Mouse (Mus musculus): ENCODE measurements at regions not wholly inside any gene's neighbourhood (a gene's known extent, or its start where the extent isn't known, plus 50 kb on each side); places are given as distances from the start of the nearest gene placed in this dataset.

- Histone ChIP-seq H3K4me3 (ENCODE audit: control insufficient read depth in 1 of 2, insufficient read depth in 1 of 2, low read depth in 1 of 2, low read length in 2 of 2) (no peak overlapping the region), H3K9me3 (ENCODE audit: control insufficient read depth, low read length) (no peaks in the 10 kb centered on the region), H3K27me3 (ENCODE audit: control insufficient read depth, insufficient read depth, low read length) (no peaks in the 10 kb centered on the region), H3K27ac (replicated peaks in 1 of 2; ENCODE audit: control insufficient read depth in 1 of 2, insufficient read depth in 1 of 2, low read depth in 2 of 2, low read length in 2 of 2) (no peak overlapping the region), H3K4me2 (ENCODE audit: low read length) (no peak overlapping the region), H3K4me1 (ENCODE audit: control insufficient read depth in 2 of 2, insufficient read depth in 2 of 2, low read length in 2 of 2) (no peaks in the 10 kb centered on the region), H3K36me3 (ENCODE audit: control insufficient read depth, insufficient read depth, low read length) (no peaks in the 10 kb centered on the region), H3K9ac (ENCODE audit: low read length) (no peak overlapping the region)
- 70% methylated on average over 4 of the region's 4 CpGs for WGBS
- ATAC-seq (ENCODE audit: insufficient number of reproducible peaks, insufficient read depth, low FRiP score, low read depth), result no peak
Measured at GRCm38 (mm10) chr3:38653928-38654327, 169.3 kb upstream of the Ankrd50 start.

- H3K4me2 ChIP-seq (ENCODE audit: low read length), result no peak overlapping the region
- no peaks in the 10 kb centered on the region for H3K36me3 ChIP-seq (ENCODE audit: control insufficient read depth, insufficient read depth, low read length)
- no peak overlapping the region for H3K27ac ChIP-seq (replicated peaks in 1 of 2; ENCODE audit: control insufficient read depth in 1 of 2, insufficient read depth in 1 of 2, low read depth in 2 of 2, low read length in 2 of 2)
- WGBS, result 73% methylated on average over 5 of the region's 5 CpGs
- ATAC-seq (ENCODE audit: insufficient number of reproducible peaks, insufficient read depth, low FRiP score, low read depth), result no peak
- H3K9ac ChIP-seq (ENCODE audit: low read length), result no peak overlapping the region
- no peaks in the 10 kb centered on the region for H3K4me1 ChIP-seq (ENCODE audit: control insufficient read depth in 2 of 2, insufficient read depth in 2 of 2, low read length in 2 of 2)
- no peak overlapping the region for H3K4me3 ChIP-seq (ENCODE audit: control insufficient read depth in 1 of 2, insufficient read depth in 1 of 2, low read depth in 1 of 2, low read length in 2 of 2)
- H3K27me3 ChIP-seq (ENCODE audit: control insufficient read depth, insufficient read depth, low read length), result no peaks in the 10 kb centered on the region
- no peaks in the 10 kb centered on the region for H3K9me3 ChIP-seq (ENCODE audit: control insufficient read depth, low read length)
Measured at GRCm38 (mm10) chr3:38652985-38653685, 168.5 kb upstream of the Ankrd50 start.

- ATAC-seq (ENCODE audit: insufficient number of reproducible peaks, insufficient read depth, low FRiP score, low read depth), result no peak
- H3K4me1 ChIP-seq (ENCODE audit: control insufficient read depth in 2 of 2, insufficient read depth in 2 of 2, low read length in 2 of 2), result no peaks in the 10 kb centered on the region
- WGBS, result 58% methylated on average over 4 of the region's 4 CpGs
- no peak overlapping the region for H3K4me2 ChIP-seq (ENCODE audit: low read length)
- no peaks in the 10 kb centered on the region for H3K9me3 ChIP-seq (ENCODE audit: control insufficient read depth, low read length)
- H3K4me3 ChIP-seq (ENCODE audit: control insufficient read depth in 1 of 2, insufficient read depth in 1 of 2, low read depth in 1 of 2, low read length in 2 of 2), result no peak overlapping the region
- H3K27ac ChIP-seq (replicated peaks in 1 of 2; ENCODE audit: control insufficient read depth in 1 of 2, insufficient read depth in 1 of 2, low read depth in 2 of 2, low read length in 2 of 2), result no peak overlapping the region
- H3K9ac ChIP-seq (ENCODE audit: low read length), result no peak overlapping the region
- no peaks in the 10 kb centered on the region for H3K27me3 ChIP-seq (ENCODE audit: control insufficient read depth, insufficient read depth, low read length)
- no peaks in the 10 kb centered on the region for H3K36me3 ChIP-seq (ENCODE audit: control insufficient read depth, insufficient read depth, low read length)
Measured at GRCm38 (mm10) chr3:38650176-38650575, 165.5 kb upstream of the Ankrd50 start.

GRCm38 (mm10) chr3:38648633-38649032 lies 164.0 kb upstream of the Ankrd50 start:
- 69% methylated on average over 4 of the region's 4 CpGs for WGBS
- Histone ChIP-seq H3K4me1 (ENCODE audit: control insufficient read depth in 2 of 2, insufficient read depth in 2 of 2, low read length in 2 of 2) (no peaks in the 10 kb centered on the region), H3K4me2 (ENCODE audit: low read length) (no peak overlapping the region), H3K27ac (replicated peaks in 1 of 2; ENCODE audit: control insufficient read depth in 1 of 2, insufficient read depth in 1 of 2, low read depth in 2 of 2, low read length in 2 of 2) (no peak overlapping the region), H3K4me3 (ENCODE audit: control insufficient read depth in 1 of 2, insufficient read depth in 1 of 2, low read depth in 1 of 2, low read length in 2 of 2) (no peak overlapping the region), H3K36me3 (ENCODE audit: control insufficient read depth, insufficient read depth, low read length) (no peaks in the 10 kb centered on the region), H3K9me3 (ENCODE audit: control insufficient read depth, low read length) (no peaks in the 10 kb centered on the region), H3K27me3 (ENCODE audit: control insufficient read depth, insufficient read depth, low read length) (no peaks in the 10 kb centered on the region), H3K9ac (ENCODE audit: low read length) (no peak overlapping the region)
- no peak for ATAC-seq (ENCODE audit: insufficient number of reproducible peaks, insufficient read depth, low FRiP score, low read depth)

GRCm38 (mm10) chr3:38647737-38648330 lies 163.2 kb upstream of the Ankrd50 start:
- Histone ChIP-seq H3K36me3 (ENCODE audit: control insufficient read depth, insufficient read depth, low read length) (no peaks in the 10 kb centered on the region), H3K27ac (replicated peaks in 1 of 2; ENCODE audit: control insufficient read depth in 1 of 2, insufficient read depth in 1 of 2, low read depth in 2 of 2, low read length in 2 of 2) (no peak overlapping the region), H3K4me2 (ENCODE audit: low read length) (no peak overlapping the region), H3K4me3 (ENCODE audit: control insufficient read depth in 1 of 2, insufficient read depth in 1 of 2, low read depth in 1 of 2, low read length in 2 of 2) (no peak overlapping the region), H3K27me3 (ENCODE audit: control insufficient read depth, insufficient read depth, low read length) (no peaks in the 10 kb centered on the region), H3K9me3 (ENCODE audit: control insufficient read depth, low read length) (no peaks in the 10 kb centered on the region), H3K4me1 (ENCODE audit: control insufficient read depth in 2 of 2, insufficient read depth in 2 of 2, low read length in 2 of 2) (no peaks in the 10 kb centered on the region), H3K9ac (ENCODE audit: low read length) (no peak overlapping the region)
- no peak for ATAC-seq (ENCODE audit: insufficient number of reproducible peaks, insufficient read depth, low FRiP score, low read depth)
- WGBS, result 87% methylated on average over 7 of the region's 7 CpGs

GRCm38 (mm10) chr3:38641733-38642132 lies 157.1 kb upstream of the Ankrd50 start:
- Histone ChIP-seq H3K4me2 (ENCODE audit: low read length) (no peak overlapping the region), H3K9ac (ENCODE audit: low read length) (no peak overlapping the region), H3K4me1 (ENCODE audit: control insufficient read depth in 2 of 2, insufficient read depth in 2 of 2, low read length in 2 of 2) (no peaks in the 10 kb centered on the region), H3K27me3 (ENCODE audit: control insufficient read depth, insufficient read depth, low read length) (no peaks in the 10 kb centered on the region), H3K9me3 (ENCODE audit: control insufficient read depth, low read length) (no peaks in the 10 kb centered on the region), H3K27ac (replicated peaks in 1 of 2; ENCODE audit: control insufficient read depth in 1 of 2, insufficient read depth in 1 of 2, low read depth in 2 of 2, low read length in 2 of 2) (no peak overlapping the region), H3K4me3 (ENCODE audit: control insufficient read depth in 1 of 2, insufficient read depth in 1 of 2, low read depth in 1 of 2, low read length in 2 of 2) (no peak overlapping the region), H3K36me3 (ENCODE audit: control insufficient read depth, insufficient read depth, low read length) (no peaks in the 10 kb centered on the region)
- WGBS, result 5% methylated on average over 1 of the region's 1 CpGs
- no peak for ATAC-seq (ENCODE audit: insufficient number of reproducible peaks, insufficient read depth, low FRiP score, low read depth)

- WGBS, result 75% methylated on average over 4 of the region's 4 CpGs
- no peak for ATAC-seq (ENCODE audit: insufficient number of reproducible peaks, insufficient read depth, low FRiP score, low read depth)
Measured at GRCm38 (mm10) chr3:38636806-38637205, 152.2 kb upstream of the Ankrd50 start.

More at GRCm38 (mm10) chr3:38636806-38637205, 152.2 kb upstream of the Ankrd50 start:
- no peak overlapping the region for H3K9ac ChIP-seq (ENCODE audit: low read length)
- no peaks in the 10 kb centered on the region for H3K9me3 ChIP-seq (ENCODE audit: control insufficient read depth, low read length)
- H3K4me3 ChIP-seq (ENCODE audit: control insufficient read depth in 1 of 2, insufficient read depth in 1 of 2, low read depth in 1 of 2, low read length in 2 of 2), result no peak overlapping the region
- H3K27me3 ChIP-seq (ENCODE audit: control insufficient read depth, insufficient read depth, low read length), result no peaks in the 10 kb centered on the region
- no peak overlapping the region for H3K4me2 ChIP-seq (ENCODE audit: low read length)
- no peaks in the 10 kb centered on the region for H3K36me3 ChIP-seq (ENCODE audit: control insufficient read depth, insufficient read depth, low read length)
- peaks cover 9 to 11% of the 10 kb centered on the region in 2 experiments; a peak in 3 of 4 replicates for H3K4me1 ChIP-seq (ENCODE audit: control insufficient read depth in 2 of 2, insufficient read depth in 2 of 2, low read length in 2 of 2)
- H3K27ac ChIP-seq (replicated peaks in 1 of 2; ENCODE audit: control insufficient read depth in 1 of 2, insufficient read depth in 1 of 2, low read depth in 2 of 2, low read length in 2 of 2), result no peak overlapping the region
